Mouse (Mus musculus) MEL (cell line): ENCODE data around the gene Dpy19l3.

Experiments used
- BHLHE40 ChIP-seq: IDR thresholded peaks from 2 replicates; pipeline ENCODE4 v1.6.1; 2012; ENCODE audit warnings: low read depth, mild to moderate bottlenecking, inconsistent platforms, low read length, improper control_type of control experiment, borderline replicate concordance
- CTCF ChIP-seq, 3 experiments: IDR thresholded peaks in 2 of 3; conservative IDR thresholded peaks in 1 of 3; 2 replicates each; pipeline ENCODE4 v1.5.1; 2011 to 2012; ENCODE audit warnings: low read length in 3 of 3, low read depth in 2 of 3, mild to moderate bottlenecking in 2 of 3, improper control_type of control experiment in 1 of 3, inconsistent platforms in 1 of 3, mixed read lengths in 1 of 3, moderate library complexity in 1 of 3; ENCODE audit not compliant: control insufficient read depth in 1 of 3, insufficient read depth in 1 of 3, poor library complexity in 1 of 3, severe bottlenecking in 1 of 3
- ETS1 ChIP-seq: IDR thresholded peaks from 2 replicates; pipeline ENCODE4 v1.6.1; 2012; ENCODE audit warnings: low read depth, mild to moderate bottlenecking, inconsistent platforms, low read length, improper control_type of control experiment, moderate library complexity
- KAT2A ChIP-seq: conservative IDR thresholded peaks from 2 replicates; pipeline ENCODE4 v1.6.1; 2012; ENCODE audit warnings: low read depth, low read length, improper control_type of control experiment, inconsistent platforms
- MAFK ChIP-seq: IDR thresholded peaks from 2 replicates; pipeline ENCODE4 v1.6.1; 2011; ENCODE audit warnings: low read depth, mild to moderate bottlenecking, low read length, improper control_type of control experiment, borderline replicate concordance
- MAZ ChIP-seq: IDR thresholded peaks from 2 replicates; pipeline ENCODE4 v1.6.1; 2012; ENCODE audit warnings: low read depth, mild to moderate bottlenecking, inconsistent platforms, low read length, improper control_type of control experiment
- MYC ChIP-seq: IDR thresholded peaks from 2 replicates; pipeline ENCODE4 v1.6.1; 2011; ENCODE audit warnings: low read depth, mild to moderate bottlenecking, low read length, improper control_type of control experiment, moderate library complexity
- POLR2A ChIP-seq, 2 experiments: IDR thresholded peaks; 2 replicates each; pipeline ENCODE4 v1.6.1; 2011 to 2012; ENCODE audit warnings: low read length in 2 of 2, mild to moderate bottlenecking in 2 of 2, control low read depth in 1 of 2, improper control_type of control experiment in 1 of 2, low read depth in 1 of 2, moderate library complexity in 1 of 2; ENCODE audit not compliant: control insufficient read depth in 1 of 2, insufficient read depth in 1 of 2, poor library complexity in 1 of 2
- POLR2AphosphoS2 ChIP-seq: IDR thresholded peaks from 2 replicates; pipeline ENCODE4 v1.6.1; 2011; ENCODE audit warnings: low read length, improper control_type of control experiment
- RCOR1 ChIP-seq: IDR thresholded peaks from 2 replicates; pipeline ENCODE4 v1.6.1; 2012; ENCODE audit warnings: low read depth, mild to moderate bottlenecking, inconsistent platforms, low read length, improper control_type of control experiment
- TCF12 ChIP-seq: IDR thresholded peaks from 2 replicates; pipeline ENCODE4 v1.6.1; 2014; ENCODE audit warnings: low read depth, mild to moderate bottlenecking, inconsistent platforms, low read length, improper control_type of control experiment, moderate library complexity

DNA sequence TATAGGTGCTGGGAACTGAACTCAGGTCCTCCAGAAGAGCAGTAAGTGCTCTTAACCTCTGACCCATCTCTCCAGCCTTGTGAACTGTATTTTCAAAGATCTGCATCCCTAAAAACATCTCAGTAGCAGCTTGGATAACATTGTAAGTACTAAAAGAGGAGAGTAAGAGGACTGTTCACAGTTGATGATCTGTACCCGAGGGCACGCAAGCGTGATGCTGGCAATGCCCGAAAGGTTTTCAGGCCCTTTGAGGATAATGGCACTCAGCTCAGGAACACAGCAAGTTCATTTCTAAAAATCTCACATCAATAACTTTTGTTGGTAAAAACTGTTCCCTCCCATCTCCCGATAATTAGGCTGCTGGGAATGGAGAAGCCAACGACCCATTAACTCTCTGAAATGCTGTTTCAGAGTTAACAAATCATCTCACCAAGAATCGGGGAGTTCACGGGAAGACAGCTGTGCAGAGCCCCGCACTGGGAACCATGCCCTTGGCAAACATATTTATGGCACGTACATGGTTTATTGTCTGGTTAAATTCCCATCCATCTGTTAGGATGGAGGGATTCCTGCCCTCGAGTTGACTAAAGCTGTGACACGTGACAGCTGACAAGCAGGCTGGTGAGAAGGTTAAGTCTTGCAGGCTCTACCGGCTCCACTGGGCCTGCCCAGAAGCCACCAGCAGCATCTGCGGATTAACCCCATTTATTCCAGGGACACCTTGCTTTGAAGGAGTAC, 20.8 kb downstream of the Dpy19l3 start:
- TF ChIP-seq POLR2A (IDR thresholded peaks at IDR 0.05; ENCODE audit: control insufficient read depth in 1 of 2, insufficient read depth in 1 of 2, low read depth in 1 of 2, low read length in 2 of 2, poor library complexity in 1 of 2) (no peak), RCOR1 (no peak), MYC (no peak), CTCF (IDR thresholded peaks at IDR 0.05 in 2 of 3, conservative IDR thresholded peaks at IDR 0.05 in 1 of 3; ENCODE audit: control insufficient read depth in 1 of 3, insufficient read depth in 1 of 3, low read depth in 2 of 3, low read length in 3 of 3, poor library complexity in 1 of 3, severe bottlenecking in 1 of 3) (no peak), MAZ (no peak), MAFK (no peak), POLR2AphosphoS2 (no peak), ETS1 (no peak), TCF12 (no peak), KAT2A (no peak), BHLHE40 (no peak)
